Mouse (Mus musculus) heart, embryonic 11.5 days (tissue): ENCODE data around the gene Zfp985. TPM values are rescaled to one million over a fixed set of nuclear protein-coding genes. Genes with fewer than 3 reads are reported as not detected.
"Not testable (repeated sequence)": the region's sequence is repeated elsewhere in the genome, so short reads cannot be mapped to it uniquely, and the experiment has no call there.

ENCODE experiments used
- ATAC-seq: fragments of 200-750 bp; cut with Nextera tagmentation; replicated peaks from 2 replicates; pipeline ENCODE4 v1.8.0; 2017; ENCODE audit warnings: moderate library complexity; ENCODE audit not compliant: insufficient number of reproducible peaks, low FRiP score, low TSS enrichment
- H3K27ac ChIP-seq: fragments of 300-500 bp; sonication (generic); 2 replicates; pipeline ENCODE4 v1.5.1; 2014; ENCODE audit warnings: mild to moderate bottlenecking, low read depth, low read length
- H3K27me3 ChIP-seq: fragments of 300-500 bp; sonication (generic); 2 replicates; pipeline ENCODE4 v1.6.1; 2014; ENCODE audit warnings: mild to moderate bottlenecking, low read length, mixed read lengths; ENCODE audit not compliant: control insufficient read depth, insufficient read depth
- H3K36me3 ChIP-seq: fragments of 300-500 bp; sonication (generic); 2 replicates; pipeline ENCODE4 v1.6.1; 2014; ENCODE audit warnings: mild to moderate bottlenecking, low read length, moderate library complexity, mixed read lengths; ENCODE audit not compliant: control insufficient read depth, insufficient read depth
- H3K4me1 ChIP-seq: fragments of 300-500 bp; sonication (generic); 2 replicates; pipeline ENCODE4 v1.6.1; 2014; ENCODE audit warnings: low read length; ENCODE audit not compliant: control insufficient read depth, insufficient read depth
- H3K4me2 ChIP-seq: fragments of 300-500 bp; sonication (generic); 2 replicates; pipeline ENCODE4 v1.6.1; 2014; ENCODE audit warnings: mild to moderate bottlenecking, moderate library complexity
- H3K4me3 ChIP-seq: fragments of 300-500 bp; sonication (generic); 2 replicates; pipeline ENCODE4 v1.5.1; 2014; ENCODE audit warnings: low read depth, low read length
- H3K9ac ChIP-seq: fragments of 300-500 bp; sonication (generic); 2 replicates; pipeline ENCODE4 v1.6.1; 2014; ENCODE audit warnings: mild to moderate bottlenecking, low read depth, low read length, moderate library complexity
- H3K9me3 ChIP-seq: fragments of 300-500 bp; sonication (generic); replicated peaks from 2 replicates; pipeline ENCODE4 v1.6.1; 2016; ENCODE audit warnings: low read length; ENCODE audit not compliant: control insufficient read depth
- WGBS: fragments of 180-500 bp; shearing (Covaris S2); extraction: QIAGEN DNeasy Blood & Tissue Kit; methylation state at CpG from one replicate; pipeline ENCODE4 v1.1.7; 2014; ENCODE audit not compliant: insufficient replicate concordance; 5-methylcytosine and 5-hydroxymethylcytosine counted together
- polyA plus RNA-seq: library from polyadenylated mRNA; unstranded; fragments of >200 nt; fragmentation: Nextera tagmentation; extraction: Ambion mirVana; gene quantifications from 2 replicates; pipeline ENCODE4 v1.2.1, GENCODE M21; 2014

Gene Zfp985
- polyA plus RNA-seq, 1 experiment from 2014 or later = 0.19 TPM

GRCm38 (mm10) chr4:147633818-147634262 lies 80.8 kb downstream of the Zfp985 start:
- H3K9ac ChIP-seq, H3K27ac ChIP-seq, H3K36me3 ChIP-seq, H3K4me2 ChIP-seq, H3K27me3 ChIP-seq, H3K4me1 ChIP-seq, H3K4me3 ChIP-seq, H3K9me3 ChIP-seq: not testable (repeated sequence)
- peak; percentile 84 for ATAC-seq
- no CpG with 5 or more reads among the region's 2 CpGs for WGBS

Other genes with a start within 250 kb of the Zfp985 start
- gene Zfp988, start 247.6 kb upstream of the Zfp985 start, polyA plus RNA-seq = 0.11 TPM in 1 of 2 replicates, not detected in the other
- gene Zfp978, start 192.0 kb upstream of the Zfp985 start, polyA plus RNA-seq = 0.20 TPM in 1 of 2 replicates, not detected in the other
- gene Zfp982, start 60.9 kb upstream of the Zfp985 start, polyA plus RNA-seq = 8.6 and 9.7 TPM in 2 replicates
- gene Gm16503, start 13.1 kb upstream of the Zfp985 start, polyA plus RNA-seq = 0.52 and 0.61 TPM in 2 replicates
- 5.7 TPM in 2 replicates for gene Zfp979, start 89.2 kb downstream of the Zfp985 start, polyA plus RNA-seq
- not detected in 2 replicates for gene Zfp534, start 149.3 kb downstream of the Zfp985 start, polyA plus RNA-seq